Mouse (Mus musculus): ENCODE results near the gene Ggct. TPM values are rescaled to one million over a fixed set of nuclear protein-coding genes. Genes with fewer than 3 reads are reported as not detected.

Gene Ggct
- polyA plus RNA-seq, 1 experiment = 6.0 TPM

GRCm38 (mm10) chr6:55009391-55010230 lies 16.9 kb upstream of the Ggct start:
- no peak for TF ChIP-seq GATA1 (IDR thresholded peaks at IDR 0.05; ENCODE audit: low read length)

GRCm38 (mm10) chr6:55008401-55008800 lies 15.7 kb upstream of the Ggct start:
- no peak for TF ChIP-seq GATA1 (IDR thresholded peaks at IDR 0.05; ENCODE audit: low read length)

GRCm38 (mm10) chr6:55003559-55003958 lies 10.8 kb upstream of the Ggct start:
- no peak for TF ChIP-seq GATA1 (IDR thresholded peaks at IDR 0.05; ENCODE audit: low read length)

DNA sequence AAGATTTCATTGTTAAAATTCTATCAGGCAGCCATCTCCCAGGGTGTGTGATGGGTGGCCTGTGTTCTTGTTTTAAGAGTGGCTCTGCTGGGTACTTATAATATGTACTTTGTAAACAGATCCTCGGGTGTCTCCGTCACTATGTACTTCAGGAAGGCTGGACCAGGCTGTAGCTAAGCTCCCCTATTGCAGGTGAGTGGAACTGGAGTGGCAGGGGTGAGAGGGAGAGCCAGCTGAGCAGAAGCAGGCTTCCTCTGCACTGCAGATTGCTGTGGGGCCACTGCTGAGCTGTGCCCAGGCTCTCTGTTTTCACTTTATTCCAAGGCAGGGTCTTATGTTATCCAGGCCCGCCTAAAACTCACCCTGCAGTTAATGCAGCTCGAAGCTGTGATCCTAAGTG lies 9.7 kb upstream of the Ggct start:
- TF ChIP-seq GATA1 (IDR thresholded peaks at IDR 0.05; ENCODE audit: low read length) = no peak

- no peak for TF ChIP-seq GATA1 (IDR thresholded peaks at IDR 0.05; ENCODE audit: low read length)
Measured at GRCm38 (mm10) chr6:55001320-55001719, 8.6 kb upstream of the Ggct start.

GRCm38 (mm10) chr6:54997726-54998125 lies 5.0 kb upstream of the Ggct start:
- no peak for TF ChIP-seq GATA1 (IDR thresholded peaks at IDR 0.05; ENCODE audit: low read length)

DNA sequence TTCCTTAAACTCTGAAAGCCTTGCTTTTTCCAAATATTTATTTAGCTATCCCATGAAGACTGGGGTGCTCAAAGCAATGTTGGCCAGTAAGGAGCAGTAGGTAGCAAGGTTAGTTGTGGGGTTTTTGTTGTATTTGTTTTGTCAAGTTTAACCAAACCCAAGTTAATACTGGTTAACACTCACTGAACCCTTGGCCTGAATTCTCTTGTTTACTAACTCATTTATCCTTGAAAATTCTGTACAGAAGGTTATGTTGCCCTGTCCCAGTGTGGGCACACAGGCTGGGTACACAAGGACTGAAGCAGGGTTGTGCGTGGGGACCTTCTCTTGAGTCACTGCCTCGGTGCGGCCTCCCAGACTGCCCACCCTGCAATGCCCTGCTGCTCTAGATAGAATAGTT lies 3.6 kb upstream of the Ggct start:
- TF ChIP-seq GATA1 (IDR thresholded peaks at IDR 0.05; ENCODE audit: low read length) = no peak

DNA sequence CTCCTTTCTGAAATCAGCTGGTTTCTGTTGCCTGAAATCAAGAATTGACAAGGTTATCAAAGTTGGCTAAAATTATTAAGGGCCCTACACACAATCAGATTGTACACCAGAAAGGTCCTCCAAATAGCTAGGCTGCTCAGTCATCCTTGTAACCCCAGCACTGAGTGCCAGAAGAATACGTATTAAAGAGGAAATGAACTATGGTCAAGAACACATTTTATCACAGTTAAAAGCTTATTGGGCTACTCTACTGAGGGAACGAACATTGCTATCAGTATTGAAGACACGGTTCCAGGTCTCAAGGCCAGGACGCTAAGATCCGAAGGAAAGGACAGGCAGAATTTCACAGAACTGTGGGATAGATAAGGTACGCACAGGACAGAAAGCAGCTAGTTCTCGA lies 609 bp downstream of the Ggct start:
- no peak for TF ChIP-seq GATA1 (IDR thresholded peaks at IDR 0.05; ENCODE audit: low read length)

- TF ChIP-seq GATA1 (IDR thresholded peaks at IDR 0.05; ENCODE audit: low read length) = peak; percentile 84
Measured at GRCm38 (mm10) chr6:54991189-54991588, 1.6 kb downstream of the Ggct start.

DNA sequence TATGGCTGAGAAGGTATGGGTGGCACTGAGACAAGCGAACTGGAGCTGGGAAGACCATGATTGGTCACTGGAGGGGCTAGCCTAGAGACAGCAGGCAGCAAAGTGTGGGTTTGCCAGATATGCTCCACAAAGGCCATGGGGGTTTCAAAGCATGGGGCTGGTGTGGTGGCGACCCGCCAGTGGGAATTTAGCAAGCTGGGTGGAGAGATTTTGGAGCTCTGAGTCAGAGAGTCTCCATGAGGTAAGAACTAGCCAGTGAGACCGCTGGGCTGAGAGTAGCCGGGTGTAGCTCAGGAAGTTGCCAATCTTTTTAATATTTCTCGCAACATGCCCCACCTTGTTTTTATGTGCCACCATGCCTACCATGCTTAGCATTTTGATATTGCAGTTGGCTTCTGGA lies 4.6 kb downstream of the Ggct start:
- TF ChIP-seq GATA1 (IDR thresholded peaks at IDR 0.05; ENCODE audit: low read length) = no peak

GRCm38 (mm10) chr6:54984096-54984495 lies 8.7 kb downstream of the Ggct start:
- no peak for TF ChIP-seq GATA1 (IDR thresholded peaks at IDR 0.05; ENCODE audit: low read length)

DNA sequence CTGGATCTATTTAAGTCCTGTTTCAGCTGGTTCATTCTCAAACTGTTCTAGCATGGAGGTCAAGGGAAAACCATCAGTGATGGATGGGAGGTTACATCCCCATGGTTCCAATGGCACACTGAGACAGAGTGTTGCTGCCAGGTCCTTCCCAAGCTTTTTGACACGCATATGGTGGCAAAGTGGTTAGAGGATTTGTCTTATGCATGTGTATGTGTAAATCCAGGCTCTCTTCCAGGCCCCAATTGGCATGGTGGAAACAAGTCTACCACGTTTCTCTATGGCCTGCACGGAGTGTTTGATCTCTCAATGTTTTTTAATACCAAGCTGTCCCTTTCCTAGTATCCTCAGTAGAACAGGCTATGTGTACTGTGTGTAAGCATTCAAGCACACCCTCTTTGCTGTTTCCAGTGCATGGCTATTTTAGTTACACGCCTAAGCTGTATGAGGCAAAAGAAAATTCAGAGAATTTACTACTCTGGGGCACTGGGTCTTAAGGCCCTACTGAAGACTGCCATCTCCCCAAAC lies 9.2 kb downstream of the Ggct start:
- TF ChIP-seq GATA1 (IDR thresholded peaks at IDR 0.05; ENCODE audit: low read length) = no peak

DNA sequence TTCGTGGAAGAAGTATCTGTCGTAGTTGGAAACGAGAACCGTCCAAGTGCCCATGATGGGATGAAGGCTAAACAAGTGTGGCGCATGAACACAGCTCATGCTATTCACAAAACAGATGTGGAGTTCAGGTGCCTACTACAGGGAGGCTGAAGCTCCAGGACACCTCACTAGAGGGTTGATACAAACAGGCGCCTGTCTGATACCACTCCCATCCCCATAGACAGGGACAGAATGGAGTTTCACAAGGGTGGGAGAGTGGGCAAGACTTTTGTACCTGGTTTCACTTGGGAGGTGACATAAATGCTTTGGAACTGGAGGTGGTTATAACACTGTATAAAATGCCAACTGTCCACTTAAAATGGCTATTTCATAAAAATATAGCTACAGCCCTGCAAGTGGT lies 13.3 kb downstream of the Ggct start:
- no peak for TF ChIP-seq GATA1 (IDR thresholded peaks at IDR 0.05; ENCODE audit: low read length)

DNA sequence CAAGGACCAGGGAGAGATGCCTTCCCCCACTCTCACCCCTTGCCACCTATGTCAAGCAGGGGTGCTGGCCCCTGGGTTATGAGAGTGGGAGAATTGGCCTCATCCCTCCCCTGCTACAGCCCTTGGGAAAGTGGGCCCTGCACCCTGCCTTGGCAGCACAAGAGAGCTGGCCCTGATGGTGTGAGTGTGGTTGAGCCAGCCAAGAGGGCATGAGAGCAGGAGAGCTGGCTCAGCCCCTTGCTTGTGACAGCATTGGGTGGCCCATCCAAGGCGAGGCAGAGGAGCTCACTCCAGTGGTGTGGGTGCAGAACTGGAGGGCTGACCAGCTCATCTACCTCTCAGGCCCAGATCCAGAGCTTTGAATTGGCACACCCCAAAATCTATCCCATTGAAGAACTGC lies 17.1 kb downstream of the Ggct start:
- no peak for TF ChIP-seq GATA1 (IDR thresholded peaks at IDR 0.05; ENCODE audit: low read length)

GRCm38 (mm10) chr6:54974501-54974900 lies 18.2 kb downstream of the Ggct start:
- no peak for TF ChIP-seq GATA1 (IDR thresholded peaks at IDR 0.05; ENCODE audit: low read length)

DNA sequence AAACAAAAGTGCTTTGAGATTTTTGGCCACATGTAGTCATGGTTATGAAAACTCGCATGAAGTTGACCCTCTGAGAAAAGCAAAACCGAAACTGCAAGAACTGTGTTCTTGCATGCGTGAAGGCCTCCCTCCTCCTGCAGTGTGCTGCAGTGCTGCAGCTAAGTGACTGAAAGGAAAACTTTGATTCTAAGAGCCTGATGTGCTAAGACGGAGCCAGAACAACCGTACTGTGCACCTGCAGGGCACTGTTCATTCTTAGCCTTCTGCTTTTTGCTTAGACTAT lies 19.9 kb downstream of the Ggct start:
- no peak for TF ChIP-seq GATA1 (IDR thresholded peaks at IDR 0.05; ENCODE audit: low read length)

GRCm38 (mm10) chr6:54972111-54972928 lies 20.4 kb downstream of the Ggct start, which contains the start of gene Nod1:
Gene Nod1, minus strand, starts transcription at chr6:54972612.
- no peak for TF ChIP-seq GATA1 (IDR thresholded peaks at IDR 0.05; ENCODE audit: low read length)

All from G1E-ER4 (cell line).